Mouse (Mus musculus) embryonic facial prominence, embryonic 14.5 days (tissue): ENCODE results near the gene Ncapd2. TPM values are rescaled to one million over a fixed set of nuclear protein-coding genes. Genes with fewer than 3 reads are reported as not detected.

ENCODE experiments used
- ATAC-seq: fragments of 200-750 bp; cut with Nextera tagmentation; 2 replicates; pipeline ENCODE4 v1.8.0; 2017; ENCODE audit warnings: low read depth, moderate number of reproducible peaks, moderate TSS enrichment
- DNase-seq: peaks from one replicate; pipeline ENCODE4 v3.0.0-alpha.2; 2015; ENCODE audit warnings: low spot score
- H3K27ac ChIP-seq: fragments of 300-500 bp; sonication (generic); replicated peaks from 2 replicates; pipeline ENCODE4 v1.5.1; 2014; ENCODE audit warnings: low read depth, mild to moderate bottlenecking, low read length, moderate library complexity
- H3K27me3 ChIP-seq: fragments of 300-500 bp; sonication (generic); replicated peaks from 2 replicates; pipeline ENCODE4 v1.6.1; 2014; ENCODE audit warnings: low read length; ENCODE audit not compliant: control insufficient read depth, insufficient read depth
- H3K36me3 ChIP-seq: fragments of 300-500 bp; sonication (generic); 2 replicates; pipeline ENCODE4 v1.6.1; 2014; ENCODE audit warnings: low read length, mixed read lengths; ENCODE audit not compliant: control insufficient read depth, insufficient read depth
- H3K4me1 ChIP-seq: fragments of 300-500 bp; sonication (generic); 2 replicates; pipeline ENCODE4 v1.6.1; 2014; ENCODE audit warnings: antibody characterized with exemption, low read length; ENCODE audit not compliant: control insufficient read depth, insufficient read depth
- H3K4me2 ChIP-seq: fragments of 300-500 bp; sonication (generic); 2 replicates; pipeline ENCODE4 v1.6.1; 2014; ENCODE audit warnings: low read depth, mild to moderate bottlenecking, low read length, moderate library complexity, mixed read lengths
- H3K4me3 ChIP-seq: fragments of 300-500 bp; sonication (generic); 2 replicates; pipeline ENCODE4 v1.5.1; 2014; ENCODE audit warnings: low read depth, mild to moderate bottlenecking, low read length
- H3K9ac ChIP-seq: fragments of 300-500 bp; sonication (generic); 2 replicates; pipeline ENCODE4 v1.6.1; 2014; ENCODE audit warnings: low read depth, mild to moderate bottlenecking, low read length, moderate library complexity, mixed read lengths
- H3K9me3 ChIP-seq: fragments of 300-500 bp; sonication (generic); 2 replicates; pipeline ENCODE4 v1.6.1; 2016; ENCODE audit warnings: low read length; ENCODE audit not compliant: control insufficient read depth
- WGBS: fragments of 180-500 bp; shearing (Covaris S2); extraction: QIAGEN DNeasy Blood & Tissue Kit; methylation state at CpG from one replicate; pipeline ENCODE4 v1.1.7; 2014; 5-methylcytosine and 5-hydroxymethylcytosine counted together
- polyA plus RNA-seq: library from polyadenylated mRNA; unstranded; fragments of >200 nt; fragmentation: Nextera tagmentation; extraction: Ambion mirVana; gene quantifications from 2 replicates; pipeline ENCODE4 v1.2.1, GENCODE M21; 2014

The Ncapd2 gene
- polyA plus RNA-seq, 1 experiment from 2014 or later: 76.7 TPM

DNA sequence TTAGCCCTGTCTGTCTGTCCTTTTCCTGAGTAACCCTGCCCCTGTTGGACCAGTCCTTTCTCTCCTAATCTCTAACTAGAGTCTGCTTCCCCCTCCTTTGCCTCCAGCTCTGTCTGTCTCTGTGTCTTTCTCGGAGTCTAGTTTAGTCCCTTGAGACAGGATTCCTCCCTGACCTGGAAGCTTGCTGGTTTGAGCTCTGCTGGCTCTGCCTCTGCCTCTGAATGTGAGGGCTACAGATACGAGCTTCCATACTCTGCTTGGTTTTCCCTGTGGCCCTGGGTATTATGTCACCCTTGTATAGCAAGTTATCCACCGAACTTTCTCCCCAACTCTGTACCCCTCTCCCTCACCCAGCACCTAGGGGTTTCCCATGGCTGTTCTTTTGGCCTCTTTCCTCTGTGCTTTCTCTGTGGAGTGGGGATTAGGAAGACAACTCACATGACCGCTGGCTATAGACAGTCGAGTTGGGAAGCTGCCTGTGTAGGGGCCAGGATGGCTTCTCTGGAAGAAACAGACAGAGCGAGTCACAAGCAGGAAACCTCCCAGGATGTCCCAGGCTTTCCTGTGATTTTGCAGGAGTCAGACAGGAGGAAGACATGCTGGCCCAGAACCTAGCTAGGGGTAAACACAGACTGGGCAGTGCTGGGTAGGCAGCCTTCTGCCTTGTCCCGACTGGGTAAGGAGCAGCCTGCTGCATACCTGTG, 42.5 kb upstream of the Ncapd2 start:
- Histone ChIP-seq H3K4me2 (no peak overlapping the region), H3K4me1 (peaks cover 6% of the 10 kb centered on the region; the same call in 1 of the 2 replicates), H3K36me3 (no peaks in the 10 kb centered on the region), H3K9ac (0 out of 2 replicates have a peak overlapping the region, but pooled peaks have one; percentile 10), H3K27me3 (no peaks in the 10 kb centered on the region), H3K9me3 (no peaks in the 10 kb centered on the region), H3K27ac (no peak overlapping the region), H3K4me3 (no peak overlapping the region)
- no peak for DNase-seq
- no peak for ATAC-seq
- WGBS: 44% methylated on average over 7 of the region's 7 CpGs

GRCm38 (mm10) chr6:125232516-125232915, 41.0 kb upstream of the Ncapd2 start:
- WGBS: 77% methylated on average over 6 of the region's 6 CpGs
- H3K4me3 ChIP-seq: no peak overlapping the region
- H3K36me3 ChIP-seq: no peaks in the 10 kb centered on the region
- H3K27me3 ChIP-seq: no peaks in the 10 kb centered on the region
- no peaks in the 10 kb centered on the region for H3K9me3 ChIP-seq
- ATAC-seq (no peak), DNase-seq (no peak)
- H3K4me2 ChIP-seq: no peak overlapping the region
- H3K9ac ChIP-seq: no peak overlapping the region
- H3K4me1 ChIP-seq: peaks cover 6% of the 10 kb centered on the region; the same call in 1 of the 2 replicates
- no peak overlapping the region for H3K27ac ChIP-seq

DNA sequence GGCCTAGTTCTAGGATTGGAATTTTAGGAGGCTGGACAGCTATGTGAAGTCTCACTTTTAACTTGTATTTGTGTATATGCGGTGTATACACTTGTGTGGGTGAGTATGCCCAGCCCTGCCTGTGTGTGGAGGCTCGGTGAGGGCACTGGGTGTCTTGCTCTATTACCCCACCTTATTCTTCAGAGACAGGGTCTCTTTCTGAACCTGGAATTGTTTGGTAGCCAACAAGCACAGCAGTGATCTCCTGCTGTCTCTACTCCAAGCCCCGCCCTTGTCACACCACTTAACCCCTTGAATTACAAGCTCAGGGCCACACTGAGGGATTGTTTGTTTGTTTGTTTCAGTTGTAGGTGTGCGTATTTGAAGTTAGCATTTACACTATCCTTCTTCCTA, 40.5 kb upstream of the Ncapd2 start:
- H3K9me3 ChIP-seq: no peaks in the 10 kb centered on the region
- peak overlapping the region; percentile 73 for H3K9ac ChIP-seq
- ATAC-seq (no peak), DNase-seq (no peak)
- peak overlapping the region; percentile 50 for H3K4me3 ChIP-seq
- H3K27me3 ChIP-seq: no peaks in the 10 kb centered on the region
- 53% methylated on average over 4 of the region's 4 CpGs for WGBS
- no peak overlapping the region for H3K27ac ChIP-seq
- no peaks in the 10 kb centered on the region for H3K36me3 ChIP-seq
- H3K4me2 ChIP-seq: peak overlapping the region; percentile 94
- peaks cover 6% of the 10 kb centered on the region; the same call in 1 of the 2 replicates for H3K4me1 ChIP-seq

- Histone ChIP-seq H3K36me3 (no peaks in the 10 kb centered on the region), H3K9ac (peak within 1 kb of the TSS; percentile 73), H3K9me3 (no peaks in the 10 kb centered on the region), H3K4me1 (peaks cover 6% of the 10 kb centered on the region; the same call in 1 of the 2 replicates), H3K27ac (peak within 1 kb of the TSS; percentile 67), H3K4me3 (peak within 1 kb of the TSS; percentile 50), H3K27me3 (no peaks in the 10 kb centered on the region), H3K4me2 (peak within 1 kb of the TSS; percentile 94)
- DNase-seq (peak; percentile 84), ATAC-seq (peak; percentile 41; the same call in 1 of the 2 replicates)
- WGBS: 7% methylated on average over 16 of the region's 16 CpGs
Observed at GRCm38 (mm10) chr6:125231117-125232044, 39.9 kb upstream of the Ncapd2 start, which contains the start of gene Tapbpl. Gene Tapbpl, minus strand, starts transcription at chr6:125231860.

GRCm38 (mm10) chr6:125230571-125230970, 39.1 kb upstream of the Ncapd2 start:
- WGBS: 64% methylated on average over 9 of the region's 9 CpGs
- peak overlapping the region; percentile 94; the same call in 1 of the 2 replicates for H3K4me2 ChIP-seq
- H3K27ac ChIP-seq: no peak overlapping the region
- H3K27me3 ChIP-seq: no peaks in the 10 kb centered on the region
- H3K9ac ChIP-seq: peak overlapping the region; percentile 19; the same call in 1 of the 2 replicates
- no peak overlapping the region for H3K4me3 ChIP-seq
- DNase-seq (no peak), ATAC-seq (no peak)
- no peaks in the 10 kb centered on the region for H3K36me3 ChIP-seq
- no peaks in the 10 kb centered on the region for H3K9me3 ChIP-seq
- H3K4me1 ChIP-seq: peaks cover 6% of the 10 kb centered on the region; the same call in 1 of the 2 replicates

- no peaks in the 10 kb centered on the region for H3K4me1 ChIP-seq
- H3K9ac ChIP-seq: no peak overlapping the region
- ATAC-seq (no peak), DNase-seq (no peak)
- H3K4me3 ChIP-seq: no peak overlapping the region
- H3K27ac ChIP-seq: no peak overlapping the region
- no peak overlapping the region for H3K4me2 ChIP-seq
- no peaks in the 10 kb centered on the region for H3K36me3 ChIP-seq
- 88% methylated on average over 5 of the region's 5 CpGs for WGBS
- no peaks in the 10 kb centered on the region for H3K9me3 ChIP-seq
- no peaks in the 10 kb centered on the region for H3K27me3 ChIP-seq
Observed at GRCm38 (mm10) chr6:125225518-125226115, 34.1 kb upstream of the Ncapd2 start.

- Histone ChIP-seq H3K27ac (no peak overlapping the region), H3K4me1 (no peaks in the 10 kb centered on the region), H3K9me3 (no peaks in the 10 kb centered on the region), H3K27me3 (no peaks in the 10 kb centered on the region), H3K4me3 (no peak overlapping the region), H3K36me3 (no peaks in the 10 kb centered on the region), H3K9ac (no peak overlapping the region), H3K4me2 (no peak overlapping the region)
- DNase-seq (no peak), ATAC-seq (no peak)
- WGBS: 76% methylated on average over 3 of the region's 3 CpGs
Observed at GRCm38 (mm10) chr6:125222577-125222976, 31.1 kb upstream of the Ncapd2 start.

- no peaks in the 10 kb centered on the region for H3K9me3 ChIP-seq
- H3K4me3 ChIP-seq: no peak overlapping the region
- H3K4me2 ChIP-seq: no peak overlapping the region
- ATAC-seq: peak; percentile 41; the same call in 1 of the 2 replicates
- H3K27me3 ChIP-seq: no peaks in the 10 kb centered on the region
- no peaks in the 10 kb centered on the region for H3K4me1 ChIP-seq
- H3K36me3 ChIP-seq: no peaks in the 10 kb centered on the region
- no peak overlapping the region for H3K9ac ChIP-seq
- H3K27ac ChIP-seq: no peak overlapping the region
- peak; percentile 42 for DNase-seq
- 62% methylated on average over 2 of the region's 2 CpGs for WGBS
Observed at GRCm38 (mm10) chr6:125222146-125222545, 30.6 kb upstream of the Ncapd2 start.
